Mouse (Mus musculus) NIH3T3 (cell line): Measurements from ENCODE around the gene Ndel1.
A peak's percentile ranks its signal among the peaks of the same experiment; 100 is the strongest.
"Not testable (repeated sequence)": the region's sequence is repeated elsewhere in the genome, so short reads cannot be mapped to it uniquely, and the experiment has no call there.

ENCODE experiments used
- DNase-seq: peaks from one replicate; pipeline ENCODE4 v3.0.0-alpha.2; 2012; ENCODE audit warnings: low read depth

Gene Ndel1

GRCm38 (mm10) chr11:68850862-68851261 is 20.8 kb downstream of the Ndel1 start:
- DNase-seq = no peak

GRCm38 (mm10) chr11:68839606-68840005 is 32.1 kb downstream of the Ndel1 start:
- no peak for DNase-seq

GRCm38 (mm10) chr11:68835034-68835433 is 36.6 kb downstream of the Ndel1 start:
- DNase-seq = no peak

GRCm38 (mm10) chr11:68833593-68833992 is 38.1 kb downstream of the Ndel1 start:
- DNase-seq = no peak

- DNase-seq = no peak
These were observed 38.9 kb downstream of the Ndel1 start for GRCm38 (mm10) chr11:68832793-68833192.

- not testable (repeated sequence) for DNase-seq
These were observed 40.1 kb downstream of the Ndel1 start for GRCm38 (mm10) chr11:68831580-68831979.

GRCm38 (mm10) chr11:68826735-68827134 is 44.9 kb downstream of the Ndel1 start:
- no peak for DNase-seq

GRCm38 (mm10) chr11:68822326-68822725 is 49.3 kb downstream of the Ndel1 start:
- no peak for DNase-seq

GRCm38 (mm10) chr11:68819226-68819805 is 52.3 kb downstream of the Ndel1 start:
- DNase-seq = no peak

GRCm38 (mm10) chr11:68818416-68818815 is 53.2 kb downstream of the Ndel1 start:
- no peak for DNase-seq

- DNase-seq = no peak
These were observed 59.6 kb downstream of the Ndel1 start for GRCm38 (mm10) chr11:68811881-68812577.

GRCm38 (mm10) chr11:68807787-68808186 is 63.9 kb downstream of the Ndel1 start:
- DNase-seq = peak; percentile 83

- DNase-seq = peak; percentile 70
These were observed 66.5 kb downstream of the Ndel1 start for GRCm38 (mm10) chr11:68805148-68805547.

GRCm38 (mm10) chr11:68798258-68798657 is 73.4 kb downstream of the Ndel1 start:
- DNase-seq = no peak

- no peak for DNase-seq
These were observed 79.9 kb downstream of the Ndel1 start for GRCm38 (mm10) chr11:68791794-68792193.

- DNase-seq = no peak
These were observed 80.9 kb downstream of the Ndel1 start for GRCm38 (mm10) chr11:68790720-68791119.

- DNase-seq = no peak
These were observed 84.4 kb downstream of the Ndel1 start for GRCm38 (mm10) chr11:68787222-68787621.

GRCm38 (mm10) chr11:68785813-68786212 is 85.8 kb downstream of the Ndel1 start:
- no peak for DNase-seq

GRCm38 (mm10) chr11:68782336-68782735 is 89.3 kb downstream of the Ndel1 start:
- peak; percentile 68 for DNase-seq

GRCm38 (mm10) chr11:68780466-68781114 is 91.1 kb downstream of the Ndel1 start:
- no peak for DNase-seq

- no peak for DNase-seq
These were observed 91.8 kb downstream of the Ndel1 start for GRCm38 (mm10) chr11:68779735-68780465.

- no peak for DNase-seq
These were observed 92.8 kb downstream of the Ndel1 start for GRCm38 (mm10) chr11:68778855-68779254.

GRCm38 (mm10) chr11:68777933-68778332 is 93.7 kb downstream of the Ndel1 start:
- DNase-seq = no peak
